Mouse (Mus musculus): Measurements from ENCODE around the gene Cidec. TPM values are rescaled to one million over a fixed set of nuclear protein-coding genes. Genes with fewer than 3 reads are reported as not detected.

Gene Cidec
- total RNA-seq, 4 experiments from 2014 or later: not detected

- DNase-seq (ENCODE audit: low spot score in 2 of 2): no peak
Measured at GRCm38 (mm10) chr6:113444207-113444965, 8.8 kb upstream of the Cidec start.

- DNase-seq (ENCODE audit: low spot score in 2 of 2): no peak
Measured at GRCm38 (mm10) chr6:113443091-113443490, 7.5 kb upstream of the Cidec start.

- DNase-seq (ENCODE audit: low spot score in 2 of 2): peak; percentile 85 to 88
Measured at GRCm38 (mm10) chr6:113442442-113443090, 7.0 kb upstream of the Cidec start, which contains the start of gene Jagn1. TSS of gene Jagn1 (plus strand) at chr6:113442569.

GRCm38 (mm10) chr6:113442087-113442441 lies 6.5 kb upstream of the Cidec start:
- DNase-seq (ENCODE audit: low spot score in 2 of 2): no peak

GRCm38 (mm10) chr6:113441147-113441680 lies 5.7 kb upstream of the Cidec start:
- peak in 1 of 2 experiments; percentile 72 for DNase-seq (ENCODE audit: low spot score in 2 of 2)

- no peak for DNase-seq (ENCODE audit: low spot score in 2 of 2)
Measured at GRCm38 (mm10) chr6:113440686-113441085, 5.1 kb upstream of the Cidec start.

GRCm38 (mm10) chr6:113438721-113439430 lies 3.3 kb upstream of the Cidec start:
- no peak for DNase-seq (ENCODE audit: low spot score in 2 of 2)

GRCm38 (mm10) chr6:113437135-113437534 lies 1.6 kb upstream of the Cidec start:
- DNase-seq (ENCODE audit: low spot score in 2 of 2): no peak

- DNase-seq (ENCODE audit: low spot score in 2 of 2): no peak
Measured at GRCm38 (mm10) chr6:113434691-113435090, 869 bp downstream of the Cidec start.

- DNase-seq (ENCODE audit: low spot score in 2 of 2): no peak
Measured at GRCm38 (mm10) chr6:113433661-113434060, 1.9 kb downstream of the Cidec start.

GRCm38 (mm10) chr6:113431801-113432200 lies 3.8 kb downstream of the Cidec start:
- no peak for DNase-seq (ENCODE audit: low spot score in 2 of 2)

GRCm38 (mm10) chr6:113430846-113431245 lies 4.7 kb downstream of the Cidec start:
- no peak for DNase-seq (ENCODE audit: low spot score in 2 of 2)

- DNase-seq (ENCODE audit: low spot score in 2 of 2): no peak
Measured at GRCm38 (mm10) chr6:113429965-113430364, 5.6 kb downstream of the Cidec start.

GRCm38 (mm10) chr6:113428006-113428405 lies 7.6 kb downstream of the Cidec start:
- no peak for DNase-seq (ENCODE audit: low spot score in 2 of 2)

GRCm38 (mm10) chr6:113427397-113427796 lies 8.2 kb downstream of the Cidec start:
- no peak for DNase-seq (ENCODE audit: low spot score in 2 of 2)

GRCm38 (mm10) chr6:113426696-113427095 lies 8.9 kb downstream of the Cidec start:
- DNase-seq (ENCODE audit: low spot score in 2 of 2): no peak

GRCm38 (mm10) chr6:113424187-113424586 lies 11.4 kb downstream of the Cidec start:
- DNase-seq (ENCODE audit: low spot score in 2 of 2): no peak

- no peak for DNase-seq (ENCODE audit: low spot score in 2 of 2)
Measured at GRCm38 (mm10) chr6:113423000-113423399, 12.6 kb downstream of the Cidec start.

- DNase-seq (ENCODE audit: low spot score in 2 of 2): peak; percentile 94 to 97
Measured at GRCm38 (mm10) chr6:113419199-113419587, 16.4 kb downstream of the Cidec start, which contains the start of gene Rpusd3. TSS of gene Rpusd3 (minus strand) at chr6:113419340.

GRCm38 (mm10) chr6:113418441-113419198 lies 16.9 kb downstream of the Cidec start:
- DNase-seq (ENCODE audit: low spot score in 2 of 2): no peak

GRCm38 (mm10) chr6:113416416-113416815 lies 19.1 kb downstream of the Cidec start:
- no peak for DNase-seq (ENCODE audit: low spot score in 2 of 2)
